Mouse (Mus musculus) c-Kit-negative CD71-positive TER-119-positive erythroid progenitor cells, embryonic 14.5 days (primary cell): Measurements from ENCODE around the gene Tlcd1.

Experiments used
- DNase-seq: peaks from one replicate; pipeline ENCODE4 v3.0.0-alpha.2; 2013; ENCODE audit warnings: low read depth, low spot score

Gene Tlcd1

DNA sequence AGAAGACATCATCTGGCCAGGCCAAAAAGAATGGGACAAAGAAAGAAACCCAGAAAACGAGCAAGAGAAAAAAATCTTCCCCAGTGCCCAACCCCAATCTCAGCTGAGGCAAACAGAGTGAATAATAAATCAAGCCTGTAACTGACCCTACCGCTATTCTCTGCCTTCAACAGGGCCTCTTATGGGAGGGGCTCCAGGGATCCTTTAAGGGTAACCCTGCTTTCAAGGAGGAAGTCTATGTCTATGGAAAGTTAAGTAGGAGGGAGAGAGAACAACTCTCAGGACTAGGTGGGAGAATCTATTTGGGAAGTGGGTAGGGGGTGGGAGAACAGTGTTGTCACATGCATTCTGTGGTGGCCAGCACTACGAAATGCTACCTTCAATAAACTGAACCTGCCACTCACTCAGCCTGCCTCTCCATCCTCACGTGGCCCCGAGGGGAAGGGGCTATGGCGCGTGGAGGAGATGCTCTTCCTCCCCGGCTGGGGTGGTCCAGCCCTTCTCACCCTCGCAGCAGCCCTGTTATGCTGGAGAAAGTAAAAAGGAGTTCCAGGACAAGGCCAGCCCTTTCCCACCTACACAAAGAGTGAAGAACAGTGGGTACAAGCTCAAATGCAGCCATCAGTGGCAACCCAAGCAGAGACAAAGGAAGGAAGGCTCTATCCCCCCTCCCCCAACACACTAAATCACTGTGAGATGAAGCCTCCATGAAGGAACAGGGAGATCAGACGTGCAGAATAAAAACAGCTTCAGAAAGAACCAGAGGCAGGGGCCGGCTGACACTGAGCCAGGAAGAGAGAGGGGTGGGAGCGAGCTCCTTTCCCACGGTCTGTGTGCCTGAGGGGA is 29.1 kb downstream of the Tlcd1 start:
- DNase-seq: no peak

DNA sequence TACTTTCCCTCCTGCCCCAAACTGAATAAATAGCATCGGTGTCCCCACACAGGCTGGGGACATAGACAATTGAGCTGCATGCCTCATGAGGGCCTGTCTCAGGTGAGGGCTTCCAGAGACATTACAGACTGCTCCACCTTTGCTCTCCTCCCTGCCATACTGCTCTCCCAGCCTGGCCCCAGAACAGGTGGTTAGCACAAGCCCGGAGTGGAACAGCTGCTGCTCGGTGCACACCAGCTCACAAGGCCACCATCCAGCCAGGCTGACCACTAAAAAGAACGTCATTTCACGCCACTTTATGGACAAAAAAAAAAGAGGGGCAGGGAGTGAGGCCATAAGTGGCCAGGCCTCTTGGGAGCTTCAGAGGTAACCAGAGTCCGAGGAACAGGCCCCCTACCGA is 30.7 kb downstream of the Tlcd1 start:
- DNase-seq: no peak

DNA sequence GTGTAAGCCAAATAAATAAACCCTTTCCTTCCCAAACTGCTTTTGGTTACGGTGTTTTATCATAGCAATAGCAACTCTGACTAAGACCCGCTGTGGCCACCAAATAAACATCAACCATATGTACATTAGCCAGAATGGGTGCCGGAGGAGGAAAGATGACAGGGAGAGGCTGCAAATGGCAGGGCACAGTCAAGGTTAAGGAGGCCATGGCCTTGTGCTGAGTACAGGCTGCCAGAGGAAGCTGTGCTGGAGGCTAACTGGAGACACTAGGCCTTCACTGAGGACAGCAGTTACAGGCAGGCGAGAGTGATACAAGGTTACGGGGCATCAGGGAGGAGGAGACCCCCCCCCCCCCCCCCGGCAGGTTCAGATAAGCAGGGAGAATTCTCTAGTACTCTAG is 33.4 kb downstream of the Tlcd1 start:
- no peak for DNase-seq

DNA sequence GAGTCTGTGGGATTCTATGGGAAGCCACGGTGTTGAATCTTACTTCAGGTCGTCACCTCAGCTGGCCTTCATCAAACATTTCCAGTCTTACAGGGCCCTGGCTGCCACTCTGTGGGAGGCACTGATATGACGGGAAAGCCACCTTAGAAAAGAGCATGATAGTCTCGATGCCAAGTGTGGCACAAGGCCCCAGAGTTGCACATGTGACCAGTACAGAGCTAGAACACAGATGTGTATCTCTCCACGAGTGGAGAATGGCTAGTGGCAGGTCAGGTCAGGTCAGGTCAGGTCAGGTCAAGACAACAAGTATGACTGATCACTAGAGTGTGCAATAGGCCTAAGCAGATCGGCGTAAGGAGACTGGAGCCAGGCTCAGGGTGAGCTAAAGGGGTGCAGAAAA is 34.1 kb downstream of the Tlcd1 start:
- DNase-seq: no peak

DNA sequence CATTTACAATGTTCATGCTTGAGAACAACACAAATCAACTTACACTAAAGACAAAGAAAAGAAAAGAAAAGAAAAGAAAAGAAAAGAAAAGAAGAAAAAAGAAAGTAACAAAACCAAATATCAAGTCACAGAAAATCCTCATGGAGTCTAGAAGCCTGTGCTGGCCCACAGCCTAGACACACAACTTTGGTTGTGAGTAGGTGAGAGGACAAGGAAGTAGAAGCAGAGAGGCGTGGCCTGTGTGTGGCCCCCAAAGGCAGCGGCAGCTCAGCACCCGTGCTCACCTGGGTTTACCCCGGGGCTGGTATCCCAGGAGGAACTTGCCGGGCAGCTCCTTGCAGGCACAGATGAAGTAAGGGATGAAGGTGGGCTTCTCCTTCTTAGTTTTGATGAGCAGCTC is 35.0 kb downstream of the Tlcd1 start:
- DNase-seq: no peak

DNA sequence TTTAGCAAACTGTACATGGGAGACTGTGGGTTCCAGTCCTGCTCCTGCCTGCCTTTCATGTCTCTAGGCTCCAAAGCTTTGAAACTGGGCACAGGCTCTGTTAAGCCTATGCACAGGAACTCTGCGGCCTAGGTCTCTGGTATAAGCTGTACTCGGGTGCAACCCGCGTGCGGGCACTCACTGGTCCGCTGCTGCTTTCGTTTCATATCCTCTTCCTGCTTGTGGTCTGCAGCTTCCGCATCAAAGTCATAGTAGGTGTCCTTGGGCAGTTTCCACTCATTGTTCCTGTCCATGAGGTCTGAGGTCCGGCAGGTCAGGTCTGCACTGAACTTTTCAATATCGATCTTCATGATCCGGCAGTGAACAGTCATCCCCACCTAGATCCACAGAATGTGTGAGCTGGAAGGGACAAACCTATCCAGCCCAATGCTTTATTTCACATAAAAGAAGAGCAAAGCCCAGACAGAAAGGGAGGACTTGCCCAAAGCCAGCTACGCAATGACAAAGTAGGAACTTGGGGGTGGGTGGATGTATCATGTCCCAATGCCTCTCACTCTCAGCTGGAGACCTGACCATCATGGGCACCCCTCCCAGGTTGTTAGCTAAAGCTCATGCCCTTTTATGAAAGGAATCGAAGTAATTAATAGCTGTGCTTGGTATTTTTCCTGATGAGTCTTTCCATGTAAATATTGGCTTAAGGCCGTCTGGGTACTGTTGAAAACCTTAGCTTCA is 36.7 kb downstream of the Tlcd1 start:
- DNase-seq: no peak

DNA sequence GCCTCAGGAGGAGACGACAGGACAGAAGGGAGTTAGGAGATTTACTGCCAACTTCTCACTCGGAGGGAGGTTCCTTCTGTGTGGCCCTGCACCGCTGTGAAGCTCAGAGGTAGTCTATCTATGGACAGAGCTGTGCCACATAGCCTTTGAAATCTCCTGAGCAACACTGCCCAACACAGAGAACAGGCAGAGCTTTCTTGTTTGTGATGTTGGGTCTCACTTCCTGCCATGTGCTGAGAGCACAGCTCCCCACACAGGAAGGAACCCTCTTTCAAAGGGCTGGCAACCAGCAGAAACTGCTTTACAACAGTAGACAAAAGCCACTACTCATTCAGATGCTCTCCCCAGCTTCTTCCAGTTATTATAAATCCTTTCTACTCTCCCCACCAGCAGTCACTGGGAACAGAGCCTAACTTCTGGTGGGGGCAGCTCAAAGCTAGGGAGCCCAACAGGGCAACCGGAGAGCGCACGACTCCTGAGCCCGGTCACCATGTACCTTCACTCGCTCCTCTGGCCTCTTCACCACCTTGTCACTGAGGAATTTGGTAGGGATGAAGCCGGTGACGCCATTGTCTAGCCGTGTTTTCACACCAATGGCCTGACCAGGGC is 39.3 kb downstream of the Tlcd1 start:
- DNase-seq: no peak

DNA sequence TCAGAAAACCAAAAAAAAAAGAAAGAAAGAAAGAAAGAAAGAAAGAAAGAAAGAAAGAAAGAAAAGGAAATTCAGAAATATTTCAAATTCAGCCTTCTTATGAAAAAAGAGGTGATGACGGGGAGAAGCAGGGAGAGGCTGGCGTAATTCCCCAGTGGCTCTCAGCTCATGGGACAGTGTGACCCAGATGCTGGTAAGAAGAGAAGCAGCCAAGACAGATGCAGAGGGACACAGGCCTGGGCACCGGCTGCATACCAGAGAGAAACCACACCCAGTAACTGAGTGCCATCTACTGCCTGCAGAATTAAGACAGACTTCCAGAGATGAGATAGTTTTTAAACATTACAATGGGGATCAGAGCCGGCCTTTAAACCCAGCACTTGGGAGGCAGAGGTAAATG is 47.1 kb downstream of the Tlcd1 start:
- no peak for DNase-seq
